Mouse (Mus musculus) intestine, embryonic 14.5 days (tissue): ENCODE results near the gene Dlk1. TPM values are rescaled to one million over a fixed set of nuclear protein-coding genes. Genes with fewer than 3 reads are reported as not detected.

ENCODE experiments used
- ATAC-seq: fragments of 200-750 bp; cut with Nextera tagmentation; replicated peaks from 2 replicates; pipeline ENCODE4 v1.8.0; 2017; ENCODE audit warnings: low read depth, moderate number of reproducible peaks, moderate TSS enrichment, moderate library complexity; ENCODE audit not compliant: low FRiP score, low TSS enrichment
- DNase-seq: peaks from one replicate; pipeline ENCODE4 v3.0.0-alpha.2; 2018; ENCODE audit warnings: low spot score
- H3K27ac ChIP-seq: fragments of 300-500 bp; sonication (generic); 2 replicates; pipeline ENCODE4 v1.5.1; 2014; ENCODE audit warnings: low read depth, mild to moderate bottlenecking, control low read depth
- H3K27me3 ChIP-seq: fragments of 300-500 bp; sonication (generic); replicated peaks from 2 replicates; pipeline ENCODE4 v1.6.1; 2014; ENCODE audit warnings: low read length, control low read depth; ENCODE audit not compliant: control insufficient read depth, insufficient read depth
- H3K36me3 ChIP-seq: fragments of 300-500 bp; sonication (generic); 2 replicates; pipeline ENCODE4 v1.6.1; 2014; ENCODE audit warnings: low read length, control low read depth; ENCODE audit not compliant: control insufficient read depth, insufficient read depth
- H3K4me1 ChIP-seq: fragments of 300-500 bp; sonication (generic); replicated peaks from 2 replicates; pipeline ENCODE4 v1.6.1; 2014; ENCODE audit warnings: low read length, control low read depth, mixed read lengths; ENCODE audit not compliant: control insufficient read depth, insufficient read depth
- H3K4me2 ChIP-seq: fragments of 300-500 bp; sonication (generic); 2 replicates; pipeline ENCODE4 v1.6.1; 2014; ENCODE audit warnings: low read length
- H3K4me3 ChIP-seq: fragments of 300-500 bp; sonication (generic); 2 replicates; pipeline ENCODE4 v1.5.1; 2014; ENCODE audit warnings: low read depth, low read length, control low read depth, mixed read lengths
- H3K9ac ChIP-seq: fragments of 300-500 bp; sonication (generic); 2 replicates; pipeline ENCODE4 v1.6.1; 2014; ENCODE audit warnings: mild to moderate bottlenecking, low read length
- H3K9me3 ChIP-seq: fragments of 300-500 bp; sonication (generic); 2 replicates; pipeline ENCODE4 v1.6.1; 2016; ENCODE audit warnings: low read length, control low read depth; ENCODE audit not compliant: control insufficient read depth
- WGBS: fragments of 180-500 bp; shearing (Covaris S2); extraction: QIAGEN DNeasy Blood & Tissue Kit; methylation state at CpG from one replicate; pipeline ENCODE4 v1.1.7; 2014; 5-methylcytosine and 5-hydroxymethylcytosine counted together
- polyA plus RNA-seq: library from polyadenylated mRNA; unstranded; fragments of >200 nt; fragmentation: Nextera tagmentation; extraction: Ambion mirVana; gene quantifications from 2 replicates; pipeline ENCODE4 v1.2.1, GENCODE M21; 2014

The Dlk1 gene
- polyA plus RNA-seq, 1 experiment from 2014 or later = 437 TPM

GRCm38 (mm10) chr12:109502360-109503040 lies 49.9 kb downstream of the Dlk1 start:
- Histone ChIP-seq H3K4me3 (no peak overlapping the region), H3K27me3 (no peaks in the 10 kb centered on the region), H3K27ac (no peak overlapping the region), H3K36me3 (no peaks in the 10 kb centered on the region), H3K4me2 (no peak overlapping the region), H3K9me3 (no peaks in the 10 kb centered on the region), H3K9ac (no peak overlapping the region), H3K4me1 (no peaks in the 10 kb centered on the region)
- ATAC-seq (no peak), DNase-seq (no peak)
- WGBS = 63% methylated on average over 6 of the region's 6 CpGs

GRCm38 (mm10) chr12:109507693-109508092 lies 55.1 kb downstream of the Dlk1 start:
- Histone ChIP-seq H3K4me1 (peaks cover 36% of the 10 kb centered on the region), H3K27me3 (no peaks in the 10 kb centered on the region), H3K36me3 (no peaks in the 10 kb centered on the region), H3K27ac (no peak overlapping the region), H3K4me3 (no peak overlapping the region), H3K9ac (no peak overlapping the region), H3K9me3 (no peaks in the 10 kb centered on the region), H3K4me2 (no peak overlapping the region)
- DNase-seq (no peak), ATAC-seq (no peak)
- 87% methylated on average over 11 of the region's 11 CpGs for WGBS

GRCm38 (mm10) chr12:109508495-109509454 lies 56.2 kb downstream of the Dlk1 start:
- Histone ChIP-seq H3K4me1 (peaks cover 43% of the 10 kb centered on the region), H3K36me3 (no peaks in the 10 kb centered on the region), H3K9ac (0 out of 2 replicates have a peak overlapping the region, but pooled peaks have one; percentile 2), H3K27ac (peak overlapping the region; percentile 45), H3K27me3 (no peaks in the 10 kb centered on the region), H3K9me3 (no peaks in the 10 kb centered on the region), H3K4me2 (no peak overlapping the region), H3K4me3 (no peak overlapping the region)
- 26% methylated on average over 20 of the region's 20 CpGs for WGBS
- DNase-seq (peak; percentile 64), ATAC-seq (no peak; the same call in 1 of the 2 replicates)

GRCm38 (mm10) chr12:109509531-109510137 lies 57.0 kb downstream of the Dlk1 start:
- peaks cover 43% of the 10 kb centered on the region for H3K4me1 ChIP-seq
- 0 out of 2 replicates have a peak overlapping the region, but pooled peaks have one; percentile 2 for H3K9ac ChIP-seq
- H3K9me3 ChIP-seq = no peaks in the 10 kb centered on the region
- ATAC-seq = 0 out of 2 replicates have a peak, but pooled peaks have one; percentile 36
- no peak for DNase-seq
- peak overlapping the region; percentile 45; the same call in 1 of the 2 replicates for H3K27ac ChIP-seq
- no peak overlapping the region for H3K4me2 ChIP-seq
- no peaks in the 10 kb centered on the region for H3K36me3 ChIP-seq
- no peaks in the 10 kb centered on the region for H3K27me3 ChIP-seq
- H3K4me3 ChIP-seq = no peak overlapping the region
- 41% methylated on average over 9 of the region's 9 CpGs for WGBS

GRCm38 (mm10) chr12:109510247-109510646 lies 57.6 kb downstream of the Dlk1 start:
- H3K4me1 ChIP-seq = peaks cover 43% of the 10 kb centered on the region
- no peak overlapping the region for H3K4me2 ChIP-seq
- no peak overlapping the region for H3K9ac ChIP-seq
- peak; percentile 56 for DNase-seq
- WGBS = 45% methylated on average over 8 of the region's 8 CpGs
- H3K4me3 ChIP-seq = no peak overlapping the region
- no peaks in the 10 kb centered on the region for H3K27me3 ChIP-seq
- H3K9me3 ChIP-seq = no peaks in the 10 kb centered on the region
- H3K36me3 ChIP-seq = no peaks in the 10 kb centered on the region
- H3K27ac ChIP-seq = peak overlapping the region; percentile 5; the same call in 1 of the 2 replicates
- ATAC-seq = no peak

- Histone ChIP-seq H3K36me3 (no peaks in the 10 kb centered on the region), H3K4me3 (no peak overlapping the region), H3K4me1 (peaks cover 43% of the 10 kb centered on the region), H3K27me3 (no peaks in the 10 kb centered on the region), H3K9me3 (no peaks in the 10 kb centered on the region), H3K4me2 (no peak overlapping the region), H3K27ac (no peak overlapping the region; the same call in 1 of the 2 replicates), H3K9ac (no peak overlapping the region)
- 63% methylated on average over 8 of the region's 8 CpGs for WGBS
- ATAC-seq (no peak), DNase-seq (no peak)
Observed at GRCm38 (mm10) chr12:109511456-109511855, 58.8 kb downstream of the Dlk1 start.

GRCm38 (mm10) chr12:109512151-109512907 lies 59.7 kb downstream of the Dlk1 start:
- Histone ChIP-seq H3K36me3 (no peaks in the 10 kb centered on the region), H3K4me3 (no peak overlapping the region), H3K4me2 (no peak overlapping the region), H3K4me1 (peaks cover 48% of the 10 kb centered on the region), H3K27me3 (no peaks in the 10 kb centered on the region), H3K9ac (no peak overlapping the region), H3K27ac (peak overlapping the region; percentile 11; the same call in 1 of the 2 replicates), H3K9me3 (no peaks in the 10 kb centered on the region)
- WGBS = 34% methylated on average over 13 of the region's 13 CpGs
- no peak for ATAC-seq
- DNase-seq = no peak
